Mouse (Mus musculus) small intestine, adult 2 months (tissue): ENCODE data around the gene Scn1b. TPM values are rescaled to one million over a fixed set of nuclear protein-coding genes. Genes with fewer than 3 reads are reported as not detected.
A peak's percentile ranks its signal among the peaks of the same experiment; 100 is the strongest.

ENCODE experiments used
- H3K27ac ChIP-seq: fragments of 200-500 bp; 2 replicates; pipeline ENCODE4 v1.5.1; 2012; ENCODE audit warnings: low read depth, low read length, control low read depth, inconsistent platforms; ENCODE audit not compliant: insufficient read depth
- H3K27me3 ChIP-seq: fragments of 200-500 bp; 2 replicates; pipeline ENCODE4 v1.6.1; 2012; ENCODE audit warnings: mild to moderate bottlenecking, moderate library complexity, low read length, inconsistent platforms; ENCODE audit not compliant: control insufficient read depth, insufficient read depth
- H3K36me3 ChIP-seq: fragments of 200-500 bp; 2 replicates; pipeline ENCODE4 v1.6.1; 2012; ENCODE audit warnings: mild to moderate bottlenecking, low read length, control low read depth, inconsistent platforms; ENCODE audit not compliant: control insufficient read depth, insufficient read depth
- H3K4me1 ChIP-seq: fragments of 200-500 bp; 2 replicates; pipeline ENCODE4 v1.6.1; 2012; ENCODE audit warnings: low read length, inconsistent platforms, mixed read lengths; ENCODE audit not compliant: control insufficient read depth, insufficient read depth, insufficient read length
- H3K4me3 ChIP-seq: fragments of 200-500 bp; 2 replicates; pipeline ENCODE4 v1.5.1; 2012; ENCODE audit warnings: low read depth, mild to moderate bottlenecking, control low read depth, inconsistent platforms, low read length, moderate library complexity
- CTCF ChIP-seq: fragments of 200-500 bp; IDR thresholded peaks from 2 replicates; pipeline ENCODE4 v1.5.1; 2012; ENCODE audit warnings: low read depth, mild to moderate bottlenecking, control low read depth, inconsistent platforms, low read length, moderate library complexity, mixed read lengths; ENCODE audit not compliant: insufficient replicate concordance, insufficient read length; ENCODE audit errors: extremely low read depth
- POLR2A ChIP-seq: fragments of 200-500 bp; IDR thresholded peaks from 2 replicates; pipeline ENCODE4 v1.6.1; 2012; ENCODE audit warnings: low read depth, mild to moderate bottlenecking, control low read depth, inconsistent platforms, low read length, moderate library complexity
- WGBS: fragments of 180-500 bp; shearing (Covaris S2); methylation state at CpG from one replicate; pipeline ENCODE4 v1.1.7; 2018; 5-methylcytosine and 5-hydroxymethylcytosine counted together
- polyA plus RNA-seq: library from polyadenylated mRNA; depleted of rRNA; stranded (reverse); fragments of >200 nt; gene quantifications from 2 replicates; pipeline ENCODE4 v1.2.3, GENCODE M21; 2012

Scn1b gene
- polyA plus RNA-seq, 1 experiment: 19.6 TPM

DNA sequence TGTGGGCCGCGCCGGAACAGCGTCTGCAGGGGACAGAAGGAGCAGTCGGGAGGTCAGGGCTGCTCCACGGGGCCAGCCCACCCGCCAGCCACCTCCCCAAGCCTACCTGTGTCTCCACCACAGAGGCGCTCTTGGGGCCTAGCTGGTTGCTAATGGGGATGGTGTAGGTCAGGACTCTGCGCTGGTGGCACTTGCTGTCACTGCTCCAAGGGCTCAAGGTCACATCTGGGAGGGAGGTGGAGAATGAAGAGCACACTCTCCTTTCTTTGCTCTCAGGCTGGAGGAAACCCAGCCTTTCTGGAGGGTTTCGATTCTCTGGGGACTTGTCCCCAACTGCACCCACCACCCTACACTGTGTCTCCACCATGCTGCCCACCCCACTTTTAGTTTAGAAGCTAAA is 8.9 kb upstream of the Scn1b start:
- H3K36me3 ChIP-seq: peaks cover 21% of the 10 kb centered on the region; the same call in 1 of the 2 replicates
- 94% methylated on average over 10 of the region's 10 CpGs for WGBS
- TF ChIP-seq CTCF (no peak), POLR2A (no peak)

GRCm38 (mm10) chr7:31131866-31132265 is 5.1 kb upstream of the Scn1b start:
- WGBS: 82% methylated on average over 4 of the region's 4 CpGs
- TF ChIP-seq POLR2A (no peak), CTCF (no peak)
- Histone ChIP-seq H3K4me3 (no peak overlapping the region), H3K4me1 (0 out of 2 replicates have a peak, but pooled peaks cover 2% of the 10 kb centered on the region), H3K27me3 (0 out of 2 replicates have a peak, but pooled peaks cover 2% of the 10 kb centered on the region), H3K36me3 (peaks cover 14% of the 10 kb centered on the region; the same call in 1 of the 2 replicates), H3K27ac (no peak overlapping the region)

More for the DNA sequence above, 8.9 kb upstream of the Scn1b start:
- H3K27me3 ChIP-seq: no peaks in the 10 kb centered on the region
- H3K4me3 ChIP-seq: no peak overlapping the region
- H3K27ac ChIP-seq: no peak overlapping the region
- no peaks in the 10 kb centered on the region for H3K4me1 ChIP-seq

DNA sequence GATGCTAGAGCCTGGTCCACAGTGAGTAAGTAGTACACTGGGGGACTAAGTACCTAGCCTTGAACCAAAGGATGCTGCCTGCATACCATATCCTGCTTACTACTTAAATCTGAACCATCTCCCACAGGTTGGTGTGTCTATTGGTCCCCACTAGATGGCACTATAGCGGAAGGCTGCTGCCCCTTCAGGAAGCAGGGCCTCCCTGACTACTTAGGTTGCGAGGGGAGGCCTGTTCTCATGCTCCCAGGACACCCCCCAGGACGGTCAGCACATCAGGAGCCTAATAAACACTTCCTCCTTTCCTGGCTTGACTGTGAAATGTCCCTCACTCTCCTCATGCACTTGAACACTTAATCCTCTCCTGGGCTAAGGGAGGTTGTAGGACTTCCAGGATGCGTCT is 4.0 kb upstream of the Scn1b start:
- Histone ChIP-seq H3K4me1 (peaks cover 4% of the 10 kb centered on the region; the same call in 1 of the 2 replicates), H3K4me3 (no peak overlapping the region), H3K36me3 (peaks cover 14% of the 10 kb centered on the region; the same call in 1 of the 2 replicates)

DNA sequence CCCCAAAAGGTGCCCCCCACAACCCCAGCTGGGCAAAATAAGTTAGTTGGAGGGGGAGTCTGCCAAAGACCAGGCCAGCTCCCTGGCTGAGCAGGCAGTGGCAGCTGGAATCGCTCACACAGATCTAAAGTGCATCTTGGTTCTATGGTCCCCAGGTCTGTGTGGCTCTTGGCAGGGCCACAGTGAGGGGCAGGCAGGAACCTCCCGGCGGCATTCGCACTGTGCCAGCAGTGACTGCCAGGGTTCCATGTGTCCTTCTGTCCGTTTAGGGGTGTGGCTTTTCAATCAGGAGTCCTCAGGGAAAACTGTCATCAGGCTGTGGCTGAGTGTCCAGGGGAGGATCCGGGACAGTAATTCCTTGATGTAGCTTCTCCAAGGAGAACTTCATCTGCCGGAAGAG is 3.4 kb upstream of the Scn1b start:
- WGBS: 90% methylated on average over 7 of the region's 7 CpGs
- Histone ChIP-seq H3K27ac (no peak overlapping the region), H3K4me3 (no peak overlapping the region), H3K27me3 (peaks cover 15% of the 10 kb centered on the region), H3K36me3 (peaks cover 8% of the 10 kb centered on the region; the same call in 1 of the 2 replicates), H3K4me1 (peaks cover 4% of the 10 kb centered on the region; the same call in 1 of the 2 replicates)
- TF ChIP-seq CTCF: no peak
- TF ChIP-seq POLR2A: no peak

More for the DNA sequence above, 4.0 kb upstream of the Scn1b start:
- 44% methylated on average over 4 of the region's 4 CpGs for WGBS
- Histone ChIP-seq H3K27ac (no peak overlapping the region), H3K27me3 (peaks cover 12% of the 10 kb centered on the region)
- TF ChIP-seq POLR2A: no peak
- TF ChIP-seq CTCF: peak; percentile 76; the same call in 1 of the 2 replicates

GRCm38 (mm10) chr7:31128157-31128705 is 1.4 kb upstream of the Scn1b start:
- 60% methylated on average over 9 of the region's 9 CpGs for WGBS
- Histone ChIP-seq H3K4me3 (no peak overlapping the region), H3K27ac (no peak overlapping the region), H3K36me3 (peaks cover 2% of the 10 kb centered on the region; the same call in 1 of the 2 replicates), H3K27me3 (peaks cover 18% of the 10 kb centered on the region), H3K4me1 (peaks cover 4% of the 10 kb centered on the region; the same call in 1 of the 2 replicates)
- no peak for TF ChIP-seq POLR2A

DNA sequence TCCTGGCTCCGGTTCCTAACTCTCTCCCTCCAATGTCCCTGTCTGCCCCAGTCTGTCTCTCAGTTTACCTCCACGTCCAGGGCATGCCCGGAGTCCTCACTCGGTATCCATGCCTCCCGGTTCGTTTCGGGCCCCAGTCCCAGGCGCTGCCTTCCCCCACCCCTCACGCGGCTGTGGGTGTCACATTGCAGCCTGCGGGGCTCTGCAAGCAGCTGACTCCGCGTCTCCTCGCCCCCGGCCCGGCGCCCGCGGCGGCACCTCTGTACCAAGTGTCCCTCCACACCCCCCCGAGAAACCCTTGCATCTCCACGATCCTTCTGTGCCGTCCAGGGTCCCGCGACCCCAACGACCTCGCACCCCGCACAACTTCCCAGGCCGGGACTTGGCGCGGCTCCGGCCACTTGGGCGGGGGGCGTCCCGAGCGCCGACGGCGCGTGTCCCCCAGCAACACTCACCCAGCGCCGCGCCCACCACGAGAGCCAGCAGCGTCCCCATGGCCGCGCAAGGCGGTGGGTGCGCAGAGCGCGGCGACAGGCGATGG is 522 bp downstream of the Scn1b start:
- Histone ChIP-seq H3K36me3 (no peaks in the 10 kb centered on the region), H3K4me3 (peak overlapping the region; percentile 68), H3K27me3 (peaks cover 18% of the 10 kb centered on the region), H3K4me1 (peaks cover 4% of the 10 kb centered on the region; the same call in 1 of the 2 replicates), H3K27ac (no peak overlapping the region)
- 3% methylated on average over 53 of the region's 53 CpGs for WGBS
- TF ChIP-seq CTCF (no peak), POLR2A (no peak)

DNA sequence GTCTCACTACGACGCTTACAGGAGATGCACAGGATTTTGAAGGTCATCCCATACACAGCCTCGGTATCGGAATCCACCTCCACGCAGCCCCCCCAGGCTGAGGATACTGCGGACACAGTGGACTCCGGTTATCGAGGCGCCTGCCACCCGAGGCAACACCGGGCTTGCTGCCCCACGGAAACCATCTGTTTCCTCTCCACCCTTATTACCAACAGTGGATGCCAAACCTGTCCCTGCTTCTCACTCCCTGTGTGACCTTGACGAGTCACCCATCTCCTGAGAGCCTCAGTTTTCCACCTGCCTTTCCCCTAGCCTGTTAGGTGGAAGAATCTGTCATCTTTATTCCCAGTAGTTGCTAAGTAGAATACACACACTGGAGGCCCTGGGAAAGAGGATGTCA is 1.7 kb downstream of the Scn1b start:
- Histone ChIP-seq H3K4me3 (no peak overlapping the region), H3K36me3 (no peaks in the 10 kb centered on the region), H3K27me3 (peaks cover 18% of the 10 kb centered on the region), H3K27ac (no peak overlapping the region), H3K4me1 (peaks cover 4% of the 10 kb centered on the region; the same call in 1 of the 2 replicates)
- TF ChIP-seq POLR2A: no peak
- TF ChIP-seq CTCF: no peak
- WGBS: 64% methylated on average over 13 of the region's 13 CpGs

- Histone ChIP-seq H3K36me3 (no peaks in the 10 kb centered on the region), H3K4me3 (no peak overlapping the region), H3K27ac (no peak overlapping the region), H3K27me3 (peaks cover 18% of the 10 kb centered on the region), H3K4me1 (peaks cover 4% of the 10 kb centered on the region; the same call in 1 of the 2 replicates)
- no peak for TF ChIP-seq POLR2A
- no peak for TF ChIP-seq CTCF
- 79% methylated on average over 5 of the region's 5 CpGs for WGBS
Measured at GRCm38 (mm10) chr7:31124381-31124780, 2.4 kb downstream of the Scn1b start.
